Mouse (Mus musculus) G1E (cell line): Measurements from ENCODE around the gene Gmds. TPM values are rescaled to one million over a fixed set of nuclear protein-coding genes. Genes with fewer than 3 reads are reported as not detected.

Experiments used
- ATAC-seq: 2 replicates; pipeline ENCODE4 v1.8.0; 2016; ENCODE audit warnings: mild to moderate bottlenecking; ENCODE audit not compliant: insufficient number of reproducible peaks, poor library complexity, low FRiP score, severe bottlenecking; ENCODE audit errors: extremely low read depth
- DNase-seq: peaks from one replicate; pipeline ENCODE4 v3.0.0; 2012; ENCODE audit warnings: low spot score
- H3K27me3 ChIP-seq: 2 replicates; pipeline ENCODE4 v1.6.1; 2012; ENCODE audit warnings: mild to moderate bottlenecking, low read length, inconsistent platforms; ENCODE audit not compliant: insufficient read depth
- H3K36me3 ChIP-seq: replicated peaks from 2 replicates; pipeline ENCODE3; 2012; ENCODE audit warnings: mild to moderate bottlenecking, inconsistent platforms
- H3K4me1 ChIP-seq: 2 replicates; pipeline ENCODE4 v1.6.1; 2012; ENCODE audit warnings: low read depth, low read length, inconsistent platforms, mixed read lengths; ENCODE audit not compliant: insufficient read depth
- H3K4me3 ChIP-seq: 2 replicates; pipeline ENCODE4 v1.5.1; 2012; ENCODE audit warnings: low read depth, mild to moderate bottlenecking, inconsistent platforms, low read length, moderate library complexity, mixed read lengths
- H3K9me3 ChIP-seq: replicated peaks from 2 replicates; pipeline ENCODE4 v1.6.1; 2012; ENCODE audit warnings: inconsistent platforms
- CTCF ChIP-seq: IDR thresholded peaks from 2 replicates; pipeline ENCODE4 v1.5.1; 2012; ENCODE audit warnings: low read depth, low read length, inconsistent platforms, mixed read lengths
- GATA1 ChIP-seq: IDR thresholded peaks from 2 replicates; pipeline ENCODE4 v1.6.1; 2012; ENCODE audit warnings: borderline replicate concordance, low read length, inconsistent platforms, mixed read lengths
- GATA2 ChIP-seq: IDR thresholded peaks from 2 replicates; pipeline ENCODE4 v1.6.1; 2012; ENCODE audit warnings: low read depth, low read length, inconsistent platforms, borderline replicate concordance
- POLR2AphosphoS5 ChIP-seq: IDR thresholded peaks from 2 replicates; pipeline ENCODE4 v1.6.1; 2012; ENCODE audit warnings: low read depth, low read length, inconsistent platforms; ENCODE audit not compliant: insufficient replicate concordance
- TAL1 ChIP-seq: conservative IDR thresholded peaks from 2 replicates; pipeline ENCODE4 v1.6.1; 2012; ENCODE audit warnings: low read depth, low read length, inconsistent platforms, mixed read lengths
- polyA plus RNA-seq: library from polyadenylated mRNA; stranded (reverse); fragments of >175 nt; gene quantifications from 2 replicates; pipeline ENCODE4 v1.2.3, GENCODE M21; 2012
- total RNA-seq, 2 experiments: library from RNA; stranded (forward) in 1 of 2; stranded (reverse) in 1 of 2; fragments of 200-1000 nt in 1 of 2; fragments of >200 nt in 1 of 2; fragmentation: Nextera tagmentation in 1 of 2; gene quantifications; 2 replicates each; pipeline ENCODE4 v1.2.3; 2014 to 2017

Gmds gene
- total and polyA plus RNA-seq, 3 experiments: 19.9 to 27.5 (median 22.1) TPM

GRCm38 (mm10) chr13:31906514-31906913 is 432.0 kb downstream of the Gmds start:
- Histone ChIP-seq H3K4me1 (peaks cover 28% of the 10 kb centered on the region), H3K4me3 (no peak overlapping the region), H3K27me3 (no peaks in the 10 kb centered on the region), H3K36me3 (no peaks in the 10 kb centered on the region), H3K9me3 (no peaks in the 10 kb centered on the region)
- DNase-seq: no peak
- TF ChIP-seq POLR2AphosphoS5 (no peak), TAL1 (no peak), CTCF (no peak), GATA1 (no peak), GATA2 (no peak)
- no peak for ATAC-seq

DNA sequence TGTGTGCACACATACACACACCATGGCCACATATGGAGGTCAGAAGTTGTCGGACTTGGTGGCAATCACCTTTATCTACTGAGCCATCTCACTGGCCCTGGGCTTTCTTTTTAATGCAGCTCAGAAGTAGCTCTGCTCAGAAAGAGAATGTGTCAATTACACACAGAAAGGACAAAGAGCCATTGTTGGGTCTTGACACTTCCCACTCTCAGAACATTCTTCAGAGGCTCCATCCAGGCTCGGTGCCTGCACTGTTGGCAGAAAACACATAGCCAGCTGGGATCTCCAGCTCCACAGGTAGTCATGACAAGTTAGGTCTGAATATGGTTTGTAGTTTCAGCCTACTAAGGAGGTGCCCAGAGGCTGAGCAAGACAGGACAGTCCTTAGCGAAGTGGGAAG is 438.3 kb downstream of the Gmds start:
- Histone ChIP-seq H3K36me3 (no peaks in the 10 kb centered on the region), H3K9me3 (no peaks in the 10 kb centered on the region), H3K4me1 (peaks cover 5% of the 10 kb centered on the region; the same call in 1 of the 2 replicates), H3K4me3 (no peak overlapping the region), H3K27me3 (no peaks in the 10 kb centered on the region)
- DNase-seq: no peak
- TF ChIP-seq TAL1: no peak
- TF ChIP-seq CTCF: no peak
- no peak for TF ChIP-seq GATA2
- no peak for TF ChIP-seq GATA1
- TF ChIP-seq POLR2AphosphoS5: no peak
- no peak for ATAC-seq

DNA sequence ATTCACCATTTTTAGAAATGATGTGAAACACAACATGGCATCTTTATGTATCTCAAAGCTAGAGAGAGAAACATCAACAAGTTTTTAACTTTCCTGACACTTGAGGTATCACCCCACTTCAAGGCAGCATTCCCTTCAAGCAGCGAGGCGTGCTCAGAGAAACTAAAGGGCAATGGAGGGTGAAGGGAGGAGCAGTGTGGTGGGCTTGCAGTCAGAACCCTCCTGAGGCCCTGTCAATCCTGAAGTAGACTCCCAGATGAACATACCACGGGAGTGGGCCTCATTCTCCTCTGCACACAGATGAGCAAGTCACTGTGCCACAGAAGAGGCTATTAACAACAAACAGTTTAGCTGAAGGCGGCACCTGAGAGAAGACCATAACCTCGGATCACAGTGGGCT is 439.1 kb downstream of the Gmds start:
- no peak for ATAC-seq
- peaks cover 5% of the 10 kb centered on the region; the same call in 1 of the 2 replicates for H3K4me1 ChIP-seq
- no peaks in the 10 kb centered on the region for H3K36me3 ChIP-seq
- H3K27me3 ChIP-seq: 0 out of 2 replicates have a peak, but pooled peaks cover 2% of the 10 kb centered on the region
- no peak for DNase-seq
- H3K9me3 ChIP-seq: no peaks in the 10 kb centered on the region
- H3K4me3 ChIP-seq: no peak overlapping the region
- TF ChIP-seq CTCF: no peak

GRCm38 (mm10) chr13:31897493-31897892 is 441.0 kb downstream of the Gmds start:
- Histone ChIP-seq H3K36me3 (no peaks in the 10 kb centered on the region), H3K27me3 (0 out of 2 replicates have a peak, but pooled peaks cover 2% of the 10 kb centered on the region), H3K4me3 (no peak overlapping the region), H3K4me1 (no peaks in the 10 kb centered on the region), H3K9me3 (no peaks in the 10 kb centered on the region)
- DNase-seq: no peak
- no peak for TF ChIP-seq CTCF
- no peak for ATAC-seq

GRCm38 (mm10) chr13:31894511-31894910 is 444.0 kb downstream of the Gmds start:
- DNase-seq (no peak), ATAC-seq (no peak)
- H3K9me3 ChIP-seq: no peaks in the 10 kb centered on the region
- no peaks in the 10 kb centered on the region for H3K4me1 ChIP-seq
- 0 out of 2 replicates have a peak, but pooled peaks cover 2% of the 10 kb centered on the region for H3K27me3 ChIP-seq
- no peak overlapping the region for H3K4me3 ChIP-seq
- H3K36me3 ChIP-seq: no peaks in the 10 kb centered on the region
- no peak for TF ChIP-seq GATA2
- no peak for TF ChIP-seq CTCF
- no peak for TF ChIP-seq GATA1
- no peak for TF ChIP-seq POLR2AphosphoS5
- no peak for TF ChIP-seq TAL1

GRCm38 (mm10) chr13:31892913-31893514 is 445.5 kb downstream of the Gmds start:
- no peak for TF ChIP-seq CTCF
- no peak for TF ChIP-seq GATA1
- TF ChIP-seq POLR2AphosphoS5: no peak
- TF ChIP-seq TAL1: no peak
- TF ChIP-seq GATA2: no peak
- Histone ChIP-seq H3K27me3 (0 out of 2 replicates have a peak, but pooled peaks cover 2% of the 10 kb centered on the region), H3K4me3 (no peak overlapping the region), H3K36me3 (no peaks in the 10 kb centered on the region), H3K4me1 (no peaks in the 10 kb centered on the region), H3K9me3 (no peaks in the 10 kb centered on the region)
- ATAC-seq: no peak
- DNase-seq: no peak

GRCm38 (mm10) chr13:31888500-31888899 is 450.0 kb downstream of the Gmds start:
- no peak for ATAC-seq
- no peak overlapping the region for H3K4me3 ChIP-seq
- H3K9me3 ChIP-seq: no peaks in the 10 kb centered on the region
- H3K4me1 ChIP-seq: no peaks in the 10 kb centered on the region
- H3K36me3 ChIP-seq: no peaks in the 10 kb centered on the region
- DNase-seq: no peak
- TF ChIP-seq CTCF (no peak), GATA1 (no peak), TAL1 (no peak), POLR2AphosphoS5 (no peak), GATA2 (no peak)
- no peaks in the 10 kb centered on the region for H3K27me3 ChIP-seq
